Comparison of ENCODE assay signal across 26 mouse cellular contexts in the genomic region with DNA sequence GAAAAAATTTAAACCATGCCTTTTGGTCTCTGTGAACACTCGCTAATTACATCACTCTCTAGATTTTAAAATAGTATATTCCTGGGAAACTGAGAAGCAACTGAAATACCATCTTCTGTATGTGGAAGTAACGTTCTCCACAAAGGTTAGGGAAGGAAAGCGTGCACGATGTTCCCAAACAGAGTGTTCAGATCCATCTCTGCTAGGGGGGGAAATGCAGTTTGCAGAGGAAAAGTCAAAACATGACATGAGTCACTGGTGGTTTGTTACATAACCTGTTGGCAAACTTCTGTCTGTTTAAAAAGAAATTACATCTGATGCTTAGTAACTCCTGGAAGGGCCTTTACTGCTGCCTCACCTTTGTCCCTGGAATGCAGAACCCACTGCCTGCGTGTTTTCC.
A peak's percentile ranks its signal among the peaks of the same experiment; 100 is the strongest.
DNase-seq lines count a peak whose midpoint lies in the region; ATAC-seq lines count a peak whose summit lies in the region.
"Had no signal": no experiment of that assay in that cellular context is flagged by ENCODE, and none has a peak within 500 bp of the region (broad histone marks: within the 10 kb centered on the region; RNA-seq: fewer than 3 reads in every experiment).

No protein-coding gene starts in this region.

- no peak for ATAC-seq in activated CD4-positive, CD25-positive, alpha-beta regulatory T cell, adult 4 months
- no peak for ATAC-seq in erythroid progenitor cell, adult 5-6 weeks (replicated peaks; ENCODE audit: low FRiP score, poor library complexity, severe bottlenecking)
- ATAC-seq: CD4-positive, CD25-positive, alpha-beta regulatory T cell, adult 4 months; intestine, embryonic 15.5 days; liver, postnatal 0 days; midbrain, embryonic 13.5 days; Patski had no signal

- peak overlapping the region; percentile 11; the same call in 1 of the 2 replicates for H3K27ac ChIP-seq in embryonic facial prominence, embryonic 10.5 days (replicated peaks)
- H3K27ac ChIP-seq: forebrain, embryonic 12.5 days; gastrocnemius, adult 2 months; heart, embryonic 13.5 days; hindbrain, embryonic 15.5 days; intestine, embryonic 15.5 days; limb, embryonic 10.5 days; midbrain, embryonic 13.5 days; neural tube, embryonic 13.5 days had no signal

- intact Hi-C loops in left cerebral cortex, postnatal 4 days (cut with DNase I): no loop called here
- intact Hi-C loops in left cerebral cortex, postnatal 36 days (cut with DNase I): loop anchor here (5.0 kb wide), 1 partner anchor 306 kb away; no protein-coding TSS in a partner anchor

- no peaks in the 10 kb centered on the region for H3K36me3 ChIP-seq in embryonic facial prominence, embryonic 10.5 days (replicated peaks)
- H3K36me3 ChIP-seq: forebrain, embryonic 12.5 days; heart, embryonic 13.5 days; hindbrain, embryonic 15.5 days; intestine, embryonic 15.5 days; limb, embryonic 10.5 days; midbrain, embryonic 13.5 days; neural tube, embryonic 13.5 days had no signal

- WGBS in embryonic facial prominence, embryonic 10.5 days: 83% methylated on average over 5 of the region's 5 CpGs

- H3K9me3 ChIP-seq in embryonic facial prominence, embryonic 10.5 days: no peaks in the 10 kb centered on the region
- H3K9me3 ChIP-seq: forebrain, embryonic 12.5 days; heart, embryonic 13.5 days; hindbrain, embryonic 15.5 days; intestine, embryonic 15.5 days; limb, embryonic 10.5 days; midbrain, embryonic 13.5 days; neural tube, embryonic 13.5 days had no signal

- H3K4me3 ChIP-seq in embryonic facial prominence, embryonic 10.5 days: no peak overlapping the region
- H3K4me3 ChIP-seq: forebrain, embryonic 12.5 days; gastrocnemius, adult 2 months; heart, embryonic 13.5 days; hindbrain, embryonic 15.5 days; intestine, embryonic 15.5 days; limb, embryonic 10.5 days; midbrain, embryonic 13.5 days; neural tube, embryonic 13.5 days had no signal

- DNase-seq in left cerebral cortex, adult 11 months (ENCODE audit: low spot score): peak; percentile 16
- no peak for DNase-seq in left cerebral cortex, postnatal 4 days
- no peak for DNase-seq in embryonic facial prominence, embryonic 10.5 days (ENCODE audit: low spot score)
- peak; percentile 45 to 52 for DNase-seq in layer of hippocampus, adult 8-10 months (ENCODE audit: low spot score in 2 of 2)
- DNase-seq in left cerebral cortex, postnatal 36 days (ENCODE audit: low spot score in 2 of 2): peak; percentile 18 to 49
- DNase-seq: adrenal gland, postnatal 25 days; cerebellum, adult 18-20 months; cerebellum, postnatal 36 days; gastrocnemius, adult 2 months; heart, postnatal 36 days; kidney, adult 9 months; kidney, postnatal 25 days; liver, postnatal 0 days; lung, postnatal 10 days; thymus, postnatal 25 days had no signal

- H3K27me3 ChIP-seq in embryonic facial prominence, embryonic 10.5 days (replicated peaks; ENCODE audit: low read depth, poor library complexity, severe bottlenecking): no peaks in the 10 kb centered on the region
- H3K27me3 ChIP-seq: forebrain, embryonic 12.5 days; heart, embryonic 13.5 days; hindbrain, embryonic 15.5 days; intestine, embryonic 15.5 days; midbrain, embryonic 13.5 days; neural tube, embryonic 13.5 days had no signal

- H3K4me1 ChIP-seq in embryonic facial prominence, embryonic 10.5 days: peaks cover 29% of the 10 kb centered on the region
- H3K4me1 ChIP-seq: heart, embryonic 13.5 days; hindbrain, embryonic 15.5 days; intestine, embryonic 15.5 days; midbrain, embryonic 13.5 days; neural tube, embryonic 13.5 days had no signal

Comparison
In these comparisons a context has a peak if more than half of its experiments do, and no peak if none do; other contexts are left out.
1. DNase-seq: peak in left cerebral cortex, adult 11 months (single experiment), layer of hippocampus, adult 8-10 months (2 of 2) and left cerebral cortex, postnatal 36 days (2 of 2); none in left cerebral cortex, postnatal 4 days (single experiment) and embryonic facial prominence, embryonic 10.5 days (single experiment).